Mouse (Mus musculus): Measurements from ENCODE around the gene Nrxn2.

DNA sequence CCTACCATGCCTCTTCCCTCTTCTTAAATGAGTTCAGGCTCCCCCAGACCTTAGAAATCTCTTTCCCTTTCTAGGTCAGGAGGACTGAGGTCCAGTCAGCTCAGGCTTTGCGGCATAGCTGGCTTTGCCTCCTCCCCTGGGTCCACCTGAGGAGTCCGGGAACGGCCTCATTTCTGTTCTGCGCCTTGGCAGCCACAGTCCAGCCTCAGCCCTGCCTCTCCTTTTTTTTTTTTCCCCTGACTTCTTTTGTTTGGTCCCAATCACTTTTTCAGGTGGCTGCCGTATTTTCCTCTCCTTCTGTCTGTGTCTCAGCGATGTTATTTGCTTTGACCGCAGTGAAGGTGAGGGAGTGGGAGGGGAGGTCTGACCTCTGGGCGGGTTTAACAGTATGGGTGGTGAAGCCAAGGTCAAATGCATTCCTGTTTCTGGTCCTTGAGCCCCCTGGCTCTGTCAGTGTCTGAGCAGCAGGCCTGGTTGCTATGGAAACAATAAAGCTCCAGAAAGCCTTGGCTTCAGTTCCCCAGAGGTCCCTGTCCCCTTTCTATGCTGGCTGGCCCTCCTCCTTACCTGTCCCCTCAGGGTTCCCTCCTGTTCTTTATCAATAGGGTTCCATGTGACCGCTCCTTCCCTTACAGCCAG, 34.3 kb downstream of the Nrxn2 start:
- TF ChIP-seq POLR2A (IDR thresholded peaks at IDR 0.05; ENCODE audit: insufficient read length, low read depth), result no peak
- no peak for TF ChIP-seq USF1 (IDR thresholded peaks at IDR 0.05; ENCODE audit: low read depth)
- no peak for TF ChIP-seq POLR2AphosphoS2 (IDR thresholded peaks at IDR 0.05; ENCODE audit: insufficient read length, low read depth)
- TF ChIP-seq CEBPB (IDR thresholded peaks at IDR 0.05; ENCODE audit: insufficient read depth, poor library complexity, severe bottlenecking), result no peak
